Mouse (Mus musculus) neutrophil, adult 5-6 weeks (primary cell): ENCODE measurements at regions not wholly inside any gene's neighbourhood (a gene's known extent, or its start where the extent isn't known, plus 50 kb on each side); places are given as distances from the start of the nearest gene placed in this dataset.

Source experiments
- ATAC-seq: fragments of 151-379, 151-347 bp; 2 replicates; pipeline ENCODE4 v1.8.0; 2017; ENCODE audit warnings: mild to moderate bottlenecking, moderate TSS enrichment; ENCODE audit not compliant: insufficient number of reproducible peaks, poor library complexity, low FRiP score, severe bottlenecking; ENCODE audit errors: extremely low read depth

GRCm38 (mm10) chr4:114665684-114666083 lies 155.8 kb upstream of the Gm12830 start:
- peak; percentile 80 for ATAC-seq

- ATAC-seq: no peak
Measured at GRCm38 (mm10) chr4:114666238-114666978, 155.1 kb upstream of the Gm12830 start.

- ATAC-seq: no peak
Measured at GRCm38 (mm10) chr4:114666979-114667328, 154.6 kb upstream of the Gm12830 start.

- ATAC-seq: no peak
Measured at GRCm38 (mm10) chr4:114672096-114672720, 149.3 kb upstream of the Gm12830 start.

- ATAC-seq: no peak
Measured at GRCm38 (mm10) chr4:114676908-114677898, 144.3 kb upstream of the Gm12830 start.

- ATAC-seq: no peak
Measured at GRCm38 (mm10) chr4:114678053-114678941, 143.2 kb upstream of the Gm12830 start.

- ATAC-seq: no peak
Measured at GRCm38 (mm10) chr4:114680360-114680759, 141.2 kb upstream of the Gm12830 start.

- ATAC-seq: no peak
Measured at GRCm38 (mm10) chr4:114682955-114683354, 138.6 kb upstream of the Gm12830 start.

- no peak for ATAC-seq
Measured at GRCm38 (mm10) chr4:114683696-114684095, 137.8 kb upstream of the Gm12830 start.

- ATAC-seq: no peak
Measured at GRCm38 (mm10) chr4:114684844-114685382, 136.6 kb upstream of the Gm12830 start.

- peak; percentile 11; the same call in 1 of the 2 replicates for ATAC-seq
Measured at GRCm38 (mm10) chr4:114685454-114685853, 136.1 kb upstream of the Gm12830 start.

- ATAC-seq: no peak
Measured at GRCm38 (mm10) chr4:114686091-114686490, 135.4 kb upstream of the Gm12830 start.

- ATAC-seq: no peak
Measured at GRCm38 (mm10) chr4:114688356-114688972, 133.1 kb upstream of the Gm12830 start.

- ATAC-seq: peak; percentile 73
Measured at GRCm38 (mm10) chr4:114688973-114689371, 132.6 kb upstream of the Gm12830 start.

- no peak for ATAC-seq
Measured at GRCm38 (mm10) chr4:114705586-114705985, 115.9 kb upstream of the Gm12830 start.

GRCm38 (mm10) chr4:114710182-114710909 lies 111.2 kb upstream of the Gm12830 start:
- ATAC-seq: no peak

- ATAC-seq: no peak
Measured at GRCm38 (mm10) chr4:114711082-114711481, 110.4 kb upstream of the Gm12830 start.
